Mouse (Mus musculus) limb, embryonic 11.5 days (tissue): ENCODE measurements around the gene Tenm4. TPM values are rescaled to one million over a fixed set of nuclear protein-coding genes. Genes with fewer than 3 reads are reported as not detected.

Source experiments
- ATAC-seq: fragments of 200-750 bp; cut with Nextera tagmentation; 2 replicates; pipeline ENCODE4 v1.8.0; 2017; ENCODE audit warnings: low read depth; ENCODE audit not compliant: insufficient number of reproducible peaks, low FRiP score, low TSS enrichment
- DNase-seq: peaks from one replicate; pipeline ENCODE4 v3.0.0-alpha.2; 2015; ENCODE audit warnings: low spot score
- H3K27ac ChIP-seq: fragments of 300-500 bp; sonication (generic); replicated peaks from 2 replicates; pipeline ENCODE4 v1.5.1; 2014; ENCODE audit warnings: low read depth, mild to moderate bottlenecking, low read length
- H3K27me3 ChIP-seq: fragments of 300-500 bp; sonication (generic); 2 replicates; pipeline ENCODE4 v1.6.1; 2014; ENCODE audit warnings: mild to moderate bottlenecking, low read length, mixed read lengths; ENCODE audit not compliant: control insufficient read depth, insufficient read depth
- H3K36me3 ChIP-seq: fragments of 300-500 bp; sonication (generic); 2 replicates; pipeline ENCODE4 v1.6.1; 2014; ENCODE audit warnings: mild to moderate bottlenecking, low read length, moderate library complexity, mixed read lengths; ENCODE audit not compliant: control insufficient read depth, insufficient read depth
- H3K4me1 ChIP-seq: fragments of 300-500 bp; sonication (generic); 2 replicates; pipeline ENCODE4 v1.6.1; 2014; ENCODE audit warnings: low read length, mixed read lengths; ENCODE audit not compliant: control insufficient read depth, insufficient read depth
- H3K4me2 ChIP-seq: fragments of 300-500 bp; sonication (generic); 2 replicates; pipeline ENCODE4 v1.6.1; 2014; ENCODE audit warnings: low read depth, mild to moderate bottlenecking, moderate library complexity; ENCODE audit not compliant: severe bottlenecking
- H3K4me3 ChIP-seq: fragments of 300-500 bp; sonication (generic); 2 replicates; pipeline ENCODE4 v1.5.1; 2014; ENCODE audit warnings: low read depth, low read length
- H3K9ac ChIP-seq: fragments of 300-500 bp; sonication (generic); 2 replicates; pipeline ENCODE4 v1.6.1; 2014; ENCODE audit warnings: mild to moderate bottlenecking, low read length
- H3K9me3 ChIP-seq: fragments of 300-500 bp; sonication (generic); 2 replicates; pipeline ENCODE4 v1.6.1; 2016; ENCODE audit warnings: low read length; ENCODE audit not compliant: control insufficient read depth
- WGBS: fragments of 180-500 bp; shearing (Covaris S2); extraction: QIAGEN DNeasy Blood & Tissue Kit; methylation state at CpG from one replicate; pipeline ENCODE4 v1.1.7; 2014; 5-methylcytosine and 5-hydroxymethylcytosine counted together
- polyA plus RNA-seq: library from polyadenylated mRNA; unstranded; fragments of >200 nt; fragmentation: Nextera tagmentation; extraction: Ambion mirVana; gene quantifications from 2 replicates; pipeline ENCODE4 v1.2.1, GENCODE M21; 2014

The Tenm4 gene
- polyA plus RNA-seq, 1 experiment from 2014 or later: 43.1 TPM

DNA sequence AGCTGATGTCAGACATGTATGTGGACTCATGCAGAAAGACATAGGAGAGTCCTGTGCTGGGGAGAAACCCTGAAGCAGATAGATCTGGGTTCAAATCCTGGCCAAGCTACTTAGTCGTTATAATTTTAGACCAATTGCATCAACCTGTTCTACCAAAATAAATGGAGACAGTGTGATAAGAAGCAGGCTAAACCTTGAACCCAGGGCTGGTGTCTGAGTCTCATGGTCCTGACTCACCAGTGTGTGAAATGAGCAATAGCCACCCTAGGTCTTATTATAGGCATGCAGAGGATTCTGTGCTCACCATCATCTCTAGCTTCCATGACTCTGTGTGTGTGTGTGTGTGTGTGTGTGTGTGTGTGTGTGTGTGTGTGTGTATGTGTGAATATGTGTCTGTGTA, 609.5 kb downstream of the Tenm4 start:
- DNase-seq (no peak), ATAC-seq (no peak)
- H3K4me1 ChIP-seq: peaks cover 33% of the 10 kb centered on the region
- H3K36me3 ChIP-seq: no peaks in the 10 kb centered on the region
- H3K4me2 ChIP-seq: no peak overlapping the region
- H3K27me3 ChIP-seq: no peaks in the 10 kb centered on the region
- H3K9me3 ChIP-seq: no peaks in the 10 kb centered on the region
- H3K4me3 ChIP-seq: no peak overlapping the region
- 88% methylated on average over 1 of the region's 1 CpGs for WGBS
- no peak overlapping the region for H3K27ac ChIP-seq
- H3K9ac ChIP-seq: no peak overlapping the region

DNA sequence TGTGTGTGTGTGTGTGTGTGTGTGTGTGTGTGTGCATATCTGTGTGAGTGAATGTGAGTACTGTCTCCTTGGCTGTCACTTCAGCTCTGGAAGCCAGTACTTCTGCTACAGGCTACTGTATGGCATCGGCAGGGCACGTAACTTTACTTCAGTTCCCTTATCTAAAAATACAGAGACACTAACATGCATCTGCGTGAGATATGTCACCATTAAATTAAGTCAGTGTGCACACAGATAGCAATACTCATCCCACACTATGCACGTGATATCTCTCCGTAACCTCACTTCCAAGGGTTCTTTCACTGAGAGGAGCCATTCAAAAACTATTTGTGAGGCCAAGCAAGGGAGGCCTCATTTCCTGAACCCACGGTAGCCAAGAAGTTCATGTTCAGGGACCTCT, 610.0 kb downstream of the Tenm4 start:
- 85% methylated on average over 6 of the region's 6 CpGs for WGBS
- H3K4me1 ChIP-seq: peaks cover 32% of the 10 kb centered on the region

DNA sequence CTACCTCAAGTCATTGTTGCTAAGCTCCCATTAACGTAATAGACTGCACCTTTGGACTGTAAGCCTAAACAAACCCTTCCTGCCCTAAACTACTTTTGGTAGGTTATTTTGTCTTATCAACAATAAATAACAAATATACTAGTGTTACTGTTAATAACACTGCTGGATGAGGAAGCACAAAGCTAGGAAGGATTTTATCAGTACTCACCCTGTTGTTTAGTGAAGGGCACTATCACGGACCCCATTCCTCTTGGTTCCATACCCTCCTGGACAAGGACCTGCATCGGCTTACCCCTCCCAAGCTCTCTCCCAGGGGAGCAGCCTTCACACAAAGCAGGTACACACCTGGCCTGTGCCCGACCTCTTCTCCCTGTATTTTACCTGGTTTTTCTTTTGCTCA, 611.6 kb downstream of the Tenm4 start:
- no peak for ATAC-seq
- Histone ChIP-seq H3K4me1 (peaks cover 38% of the 10 kb centered on the region), H3K4me3 (no peak overlapping the region), H3K27me3 (no peaks in the 10 kb centered on the region), H3K4me2 (no peak overlapping the region), H3K9me3 (no peaks in the 10 kb centered on the region), H3K9ac (no peak overlapping the region), H3K36me3 (no peaks in the 10 kb centered on the region), H3K27ac (no peak overlapping the region)
- WGBS: 89% methylated on average over 4 of the region's 4 CpGs
- no peak for DNase-seq

More for the DNA sequence above, 610.0 kb downstream of the Tenm4 start:
- ATAC-seq: no peak
- Histone ChIP-seq H3K4me3 (no peak overlapping the region), H3K27me3 (no peaks in the 10 kb centered on the region), H3K36me3 (no peaks in the 10 kb centered on the region), H3K9ac (no peak overlapping the region), H3K9me3 (no peaks in the 10 kb centered on the region), H3K27ac (no peak overlapping the region), H3K4me2 (no peak overlapping the region)
- no peak for DNase-seq

DNA sequence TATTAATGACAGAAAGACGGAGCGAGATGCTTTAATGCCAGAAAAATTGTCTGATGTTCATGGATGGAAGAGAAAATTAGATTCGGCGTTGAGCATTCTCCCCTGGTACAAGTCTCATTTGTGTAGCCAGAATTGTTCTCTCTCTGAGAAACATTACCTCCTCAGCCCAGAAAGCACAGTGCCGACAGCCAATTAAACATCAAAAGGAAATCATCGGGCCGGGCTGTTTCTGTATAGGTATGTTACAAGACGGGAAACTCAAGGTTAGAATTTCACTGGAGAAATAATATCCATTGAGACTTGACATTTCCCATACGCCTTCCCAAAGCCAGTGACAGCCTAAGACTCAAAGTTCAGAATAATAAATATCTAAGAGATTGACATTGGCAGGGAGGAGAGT, 614.8 kb downstream of the Tenm4 start:
- Histone ChIP-seq H3K9me3 (no peaks in the 10 kb centered on the region), H3K27ac (no peak overlapping the region), H3K9ac (no peak overlapping the region), H3K36me3 (no peaks in the 10 kb centered on the region), H3K4me3 (no peak overlapping the region), H3K4me2 (no peak overlapping the region), H3K4me1 (peaks cover 32% of the 10 kb centered on the region), H3K27me3 (no peaks in the 10 kb centered on the region)
- ATAC-seq (no peak), DNase-seq (peak; percentile 69)
- WGBS: 22% methylated on average over 9 of the region's 9 CpGs

DNA sequence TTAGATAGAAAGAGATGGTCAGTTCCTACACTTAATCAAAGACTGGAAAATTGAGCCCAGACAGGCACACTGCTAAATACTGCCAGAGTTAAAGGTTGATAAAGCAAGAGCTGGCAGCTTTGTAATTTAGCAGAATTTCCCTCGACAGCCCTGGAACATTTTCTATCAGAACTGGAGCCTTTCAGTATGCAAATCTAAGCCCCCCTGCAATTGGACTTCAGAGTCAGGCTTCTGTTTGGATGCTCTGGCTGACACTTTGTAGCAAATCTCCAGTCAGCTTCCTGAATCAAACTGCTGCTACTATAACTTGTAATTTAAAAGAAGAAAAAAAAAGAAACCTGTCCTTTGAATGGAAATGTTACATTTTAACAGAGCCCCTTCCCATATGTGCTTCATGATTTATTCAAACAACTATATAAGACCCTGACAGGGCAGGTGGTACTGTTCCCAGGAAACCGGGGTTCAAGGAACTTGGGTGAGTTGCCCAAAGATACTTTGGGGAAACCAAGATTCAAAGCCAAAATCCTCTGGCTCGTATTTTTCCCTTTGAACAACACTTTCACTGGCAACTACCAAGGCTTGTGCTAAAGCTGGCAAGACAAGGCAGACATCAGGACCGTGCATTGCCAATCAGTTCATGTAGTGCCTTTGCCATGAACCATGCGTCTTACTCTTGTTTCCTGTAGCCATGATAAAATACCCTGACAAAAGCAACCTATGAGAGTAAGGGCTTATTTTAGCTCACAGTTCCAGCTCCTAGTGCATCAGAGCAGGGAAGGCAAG, 615.4 kb downstream of the Tenm4 start:
- no peak overlapping the region for H3K4me2 ChIP-seq
- H3K9me3 ChIP-seq: no peaks in the 10 kb centered on the region
- no peak for DNase-seq
- 74% methylated on average over 5 of the region's 5 CpGs for WGBS
- H3K27ac ChIP-seq: no peak overlapping the region
- no peak for ATAC-seq
- H3K27me3 ChIP-seq: no peaks in the 10 kb centered on the region
- H3K4me1 ChIP-seq: peaks cover 32% of the 10 kb centered on the region
- no peak overlapping the region for H3K9ac ChIP-seq
- H3K36me3 ChIP-seq: no peaks in the 10 kb centered on the region
- no peak overlapping the region for H3K4me3 ChIP-seq

DNA sequence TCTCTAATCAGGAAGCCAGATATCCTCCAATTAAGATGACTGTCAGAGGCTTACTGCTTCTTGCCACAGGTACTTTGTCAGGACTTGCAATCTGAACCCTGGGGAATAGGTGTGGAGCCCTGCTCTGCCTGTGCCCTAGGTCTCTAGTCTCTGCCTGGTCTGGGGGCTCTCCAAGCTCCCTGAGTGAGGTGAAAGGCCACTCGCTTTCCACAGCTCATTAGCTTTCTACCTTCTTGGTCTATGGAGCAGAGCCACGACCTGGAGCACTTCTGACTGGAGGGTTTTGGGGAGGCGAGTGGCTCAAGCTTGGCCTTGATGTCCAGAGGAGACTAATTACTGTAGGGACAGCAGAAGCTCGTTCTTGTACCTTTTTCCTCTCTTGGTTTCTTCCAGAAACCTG, 617.1 kb downstream of the Tenm4 start:
- Histone ChIP-seq H3K9me3 (no peaks in the 10 kb centered on the region), H3K27ac (0 out of 2 replicates have a peak overlapping the region, but pooled peaks have one; percentile 21), H3K36me3 (no peaks in the 10 kb centered on the region), H3K4me3 (no peak overlapping the region), H3K4me1 (peaks cover 32% of the 10 kb centered on the region), H3K27me3 (no peaks in the 10 kb centered on the region), H3K9ac (peak overlapping the region; percentile 18; the same call in 1 of the 2 replicates), H3K4me2 (no peak overlapping the region)
- ATAC-seq (no peak), DNase-seq (no peak)
- 52% methylated on average over 4 of the region's 4 CpGs for WGBS

DNA sequence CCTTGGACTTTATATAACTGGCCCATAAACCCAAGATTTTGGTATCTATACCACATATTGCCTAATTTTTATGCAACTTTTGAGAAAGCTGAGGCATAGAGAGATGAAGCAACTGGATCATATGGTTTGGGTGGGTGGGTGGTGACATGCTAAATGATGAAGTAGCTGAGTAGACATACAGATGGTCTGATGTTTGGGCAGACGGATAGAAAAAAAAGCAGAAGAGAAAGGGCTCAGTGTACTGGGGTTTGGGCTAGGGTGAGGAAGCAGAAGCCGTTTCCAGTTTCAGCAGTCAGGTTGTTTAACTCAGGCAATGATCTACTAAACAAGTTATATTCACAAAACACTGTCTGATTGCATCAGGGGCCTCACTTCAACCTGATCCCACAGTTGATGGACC, 619.3 kb downstream of the Tenm4 start:
- H3K27me3 ChIP-seq: no peaks in the 10 kb centered on the region
- H3K4me3 ChIP-seq: no peak overlapping the region
- DNase-seq: no peak
- WGBS: 85% methylated on average over 2 of the region's 2 CpGs
- ATAC-seq: no peak
- H3K27ac ChIP-seq: no peak overlapping the region
- no peaks in the 10 kb centered on the region for H3K9me3 ChIP-seq
- H3K9ac ChIP-seq: no peak overlapping the region
- peaks cover 31% of the 10 kb centered on the region for H3K4me1 ChIP-seq
- no peak overlapping the region for H3K4me2 ChIP-seq
- no peaks in the 10 kb centered on the region for H3K36me3 ChIP-seq

DNA sequence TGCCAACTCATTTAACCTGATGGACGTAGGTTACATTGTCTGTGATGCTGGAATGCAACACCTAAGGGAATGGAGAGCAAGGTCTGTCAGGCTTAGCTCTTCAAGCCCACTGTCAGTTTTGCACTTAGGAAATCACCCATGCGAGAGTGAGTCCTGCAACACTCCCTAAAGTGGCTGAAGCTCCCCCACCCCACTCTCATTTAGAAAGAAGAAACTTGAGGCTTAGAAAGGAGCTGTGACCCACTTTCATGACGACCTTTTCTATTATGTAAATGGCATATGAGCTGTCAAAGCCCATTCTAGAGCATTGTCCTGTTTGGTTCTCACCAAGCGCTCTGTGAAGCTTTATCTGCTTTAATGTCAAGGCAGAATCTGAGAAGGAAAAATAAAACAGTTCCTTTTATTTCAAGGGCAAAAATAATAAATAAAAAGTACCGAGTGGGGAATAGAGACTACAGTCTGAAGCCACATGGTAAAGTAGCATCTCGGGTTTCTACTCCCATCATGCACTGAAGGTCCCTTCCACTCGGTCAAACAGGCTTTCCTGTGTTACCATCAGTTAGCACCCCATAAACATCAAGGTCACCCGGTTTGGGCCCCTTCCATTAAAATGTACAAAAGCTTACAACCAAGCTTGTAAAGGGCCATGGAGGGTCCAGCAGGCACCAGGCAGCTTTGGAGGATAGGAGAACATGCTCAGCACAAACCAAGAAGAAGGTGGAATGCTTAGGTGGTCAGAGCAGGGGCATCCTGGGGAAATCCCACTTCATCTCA, 621.6 kb downstream of the Tenm4 start:
- Histone ChIP-seq H3K9ac (no peak overlapping the region), H3K4me2 (no peak overlapping the region), H3K4me1 (peaks cover 40% of the 10 kb centered on the region), H3K27me3 (no peaks in the 10 kb centered on the region), H3K9me3 (no peaks in the 10 kb centered on the region), H3K36me3 (no peaks in the 10 kb centered on the region), H3K4me3 (no peak overlapping the region), H3K27ac (no peak overlapping the region)
- ATAC-seq (peak; percentile 22; the same call in 1 of the 2 replicates), DNase-seq (peak; percentile 69)
- WGBS: 41% methylated on average over 8 of the region's 8 CpGs
